Comparison of ENCODE assay signal across 10 mouse cellular contexts in the genomic region with DNA sequence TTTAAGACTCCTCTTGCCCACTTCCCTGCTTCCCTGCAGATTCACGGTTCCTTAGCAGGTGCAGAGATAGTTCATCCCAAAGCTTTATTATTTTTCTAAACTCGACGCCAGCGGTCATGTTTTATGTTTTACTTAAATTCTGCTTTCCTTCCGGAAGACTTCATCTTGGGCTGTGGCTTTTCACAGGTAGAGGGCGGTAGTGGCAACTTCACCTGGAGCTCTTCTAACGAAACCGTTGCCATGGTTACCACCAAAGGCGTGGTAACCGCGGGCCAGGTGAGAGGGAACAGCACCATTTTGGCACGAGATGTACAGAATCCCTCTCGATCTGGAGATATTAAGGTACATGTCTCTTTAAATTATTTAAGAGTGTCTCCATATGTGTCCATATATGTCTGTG. TPM values are rescaled to one million over a fixed set of nuclear protein-coding genes. Genes with fewer than 3 reads are reported as not detected.
DNase-seq lines count a peak whose midpoint lies in the region; ATAC-seq and TF ChIP-seq lines count a peak whose summit lies in the region.
"Had no signal": no experiment of that assay in that cellular context is flagged by ENCODE, and none has a peak within 500 bp of the region (broad histone marks: within the 10 kb centered on the region; RNA-seq: fewer than 3 reads in every experiment).

No protein-coding gene starts in this region.

- no peak for TF ChIP-seq POLR2A in small intestine, adult 2 months (IDR thresholded peaks at IDR 0.05; ENCODE audit: low read depth, low read length)

- no peaks in the 10 kb centered on the region for H3K36me3 ChIP-seq in midbrain, embryonic 14.5 days (ENCODE audit: control insufficient read depth, insufficient read depth, low read length)
- no peaks in the 10 kb centered on the region for H3K36me3 ChIP-seq in midbrain, embryonic 16.5 days (ENCODE audit: control insufficient read depth, insufficient read depth, low read length)
- no peaks in the 10 kb centered on the region for H3K36me3 ChIP-seq in embryonic facial prominence, embryonic 14.5 days (ENCODE audit: control insufficient read depth, insufficient read depth, low read length)
- no peaks in the 10 kb centered on the region for H3K36me3 ChIP-seq in small intestine, adult 2 months (ENCODE audit: control insufficient read depth, insufficient read depth, low read length)
- H3K36me3 ChIP-seq: heart, embryonic 12.5 days had no signal

- H3K9me3 ChIP-seq in midbrain, embryonic 14.5 days (ENCODE audit: control insufficient read depth, low read length): no peaks in the 10 kb centered on the region
- H3K9me3 ChIP-seq in midbrain, embryonic 16.5 days (replicated peaks; ENCODE audit: control insufficient read depth, low read length, poor library complexity, severe bottlenecking): no peaks in the 10 kb centered on the region
- H3K9me3 ChIP-seq in embryonic facial prominence, embryonic 14.5 days (ENCODE audit: control insufficient read depth, low read length): no peaks in the 10 kb centered on the region
- H3K9me3 ChIP-seq: heart, embryonic 12.5 days had no signal

- H3K4me3 ChIP-seq in midbrain, embryonic 14.5 days (replicated peaks; ENCODE audit: low read depth, low read length): no peak overlapping the region
- H3K4me3 ChIP-seq in midbrain, embryonic 16.5 days (ENCODE audit: low read depth, low read length): no peak overlapping the region
- no peak overlapping the region for H3K4me3 ChIP-seq in embryonic facial prominence, embryonic 14.5 days (ENCODE audit: low read depth, low read length)
- no peak overlapping the region for H3K4me3 ChIP-seq in small intestine, adult 2 months (ENCODE audit: low read depth, low read length)
- H3K4me3 ChIP-seq: heart, embryonic 12.5 days; megakaryocyte, embryonic 14.5 days had no signal

- H3K27ac ChIP-seq in midbrain, embryonic 14.5 days (replicated peaks; ENCODE audit: low read depth, low read length): no peak overlapping the region
- no peak overlapping the region for H3K27ac ChIP-seq in midbrain, embryonic 16.5 days (ENCODE audit: low read length)
- no peak overlapping the region for H3K27ac ChIP-seq in embryonic facial prominence, embryonic 14.5 days (replicated peaks; ENCODE audit: low read depth, low read length)
- H3K27ac ChIP-seq in small intestine, adult 2 months (ENCODE audit: insufficient read depth, low read depth, low read length): no peak overlapping the region

- DNase-seq in cerebellum, postnatal 14 days: peak; percentile 15 to 49
- DNase-seq in cerebellum, adult 8-10 months: no peak
- DNase-seq in midbrain, embryonic 14.5 days: peak; percentile 32
- peak; percentile 57 for DNase-seq in embryonic facial prominence, embryonic 14.5 days (ENCODE audit: low spot score)
- DNase-seq in ovary, postnatal 10 days (ENCODE audit: low spot score): no peak
- no peak for DNase-seq in B cell, adult 2 months

- H3K9ac ChIP-seq in midbrain, embryonic 14.5 days (replicated peaks; ENCODE audit: low read length): no peak overlapping the region
- H3K9ac ChIP-seq in midbrain, embryonic 16.5 days (ENCODE audit: low read depth, low read length): no peak overlapping the region
- H3K9ac ChIP-seq in embryonic facial prominence, embryonic 14.5 days (ENCODE audit: low read depth, low read length): no peak overlapping the region
- H3K9ac ChIP-seq: heart, embryonic 12.5 days had no signal

- H3K4me2 ChIP-seq in midbrain, embryonic 14.5 days (ENCODE audit: low read length): no peak overlapping the region
- H3K4me2 ChIP-seq in midbrain, embryonic 16.5 days (ENCODE audit: low read length): no peak overlapping the region
- H3K4me2 ChIP-seq in embryonic facial prominence, embryonic 14.5 days (ENCODE audit: low read depth, low read length): no peak overlapping the region
- H3K4me2 ChIP-seq: heart, embryonic 12.5 days had no signal

- ATAC-seq in midbrain, embryonic 14.5 days (ENCODE audit: low FRiP score, low TSS enrichment): no peak
- no peak for ATAC-seq in midbrain, embryonic 16.5 days
- ATAC-seq in embryonic facial prominence, embryonic 14.5 days (ENCODE audit: low read depth): no peak

- H3K27me3 ChIP-seq in midbrain, embryonic 14.5 days (ENCODE audit: control insufficient read depth, insufficient read depth, low read length): no peaks in the 10 kb centered on the region
- H3K27me3 ChIP-seq in midbrain, embryonic 16.5 days (ENCODE audit: control insufficient read depth, insufficient read depth, low read depth, low read length): no peaks in the 10 kb centered on the region
- no peaks in the 10 kb centered on the region for H3K27me3 ChIP-seq in embryonic facial prominence, embryonic 14.5 days (replicated peaks; ENCODE audit: control insufficient read depth, insufficient read depth, low read length)
- no peaks in the 10 kb centered on the region for H3K27me3 ChIP-seq in small intestine, adult 2 months (ENCODE audit: control insufficient read depth, insufficient read depth, low read length)
- H3K27me3 ChIP-seq: heart, embryonic 12.5 days; megakaryocyte, embryonic 14.5 days had no signal

- peak; percentile 29; the same call in 1 of the 2 replicates for TF ChIP-seq CTCF in small intestine, adult 2 months (IDR thresholded peaks at IDR 0.05; ENCODE audit: extremely low read depth, insufficient read length, insufficient replicate concordance, low read depth, low read length)

- H3K4me1 ChIP-seq in midbrain, embryonic 14.5 days (ENCODE audit: control insufficient read depth, insufficient read depth, low read length): no peaks in the 10 kb centered on the region
- no peaks in the 10 kb centered on the region for H3K4me1 ChIP-seq in midbrain, embryonic 16.5 days (ENCODE audit: control insufficient read depth, insufficient read depth, low read length)
- no peaks in the 10 kb centered on the region for H3K4me1 ChIP-seq in embryonic facial prominence, embryonic 14.5 days (ENCODE audit: control insufficient read depth, insufficient read depth, low read length)
- no peaks in the 10 kb centered on the region for H3K4me1 ChIP-seq in small intestine, adult 2 months (ENCODE audit: control insufficient read depth, insufficient read depth, insufficient read length, low read length)
- H3K4me1 ChIP-seq: heart, embryonic 12.5 days had no signal

- WGBS in midbrain, embryonic 14.5 days: 36% methylated on average over 13 of the region's 13 CpGs
- 36% methylated on average over 13 of the region's 13 CpGs for WGBS in midbrain, embryonic 16.5 days
- 34% methylated on average over 13 of the region's 13 CpGs for WGBS in embryonic facial prominence, embryonic 14.5 days
- WGBS in small intestine, adult 2 months: 35% methylated on average over 13 of the region's 13 CpGs

RNA-seq across cellular contexts. Expression of gene Nup210l, which starts 32.7 kb away (rescaled TPM):
- polyA plus RNA-seq in midbrain, embryonic 14.5 days (2014; fragmentation: Nextera tagmentation; extraction: Ambion mirVana): 0.18 and 0.61 TPM in 2 replicates
- 0.16 and 0.35 TPM in 2 replicates for polyA plus RNA-seq in midbrain, embryonic 16.5 days (2015; fragmentation: Nextera tagmentation; extraction: Ambion mirVana)
- polyA plus RNA-seq in embryonic facial prominence, embryonic 14.5 days (2014; fragmentation: Nextera tagmentation; extraction: Ambion mirVana): 0.18 and 0.43 TPM in 2 replicates
- polyA plus RNA-seq in small intestine, adult 2 months (2012; rRNA removed): 0.10 and 0.15 TPM in 2 replicates

Comparison
In these comparisons a context has a peak if more than half of its experiments do, and no peak if none do; other contexts are left out.
1. DNase-seq: peak in cerebellum, postnatal 14 days (2 of 2), midbrain, embryonic 14.5 days (single experiment) and embryonic facial prominence, embryonic 14.5 days (single experiment); none in cerebellum, adult 8-10 months (single experiment), ovary, postnatal 10 days (single experiment) and B cell, adult 2 months (0 of 2).